Mouse (Mus musculus) ES-Bruce4 (cell line): ENCODE measurements around the gene Fam118a. TPM values are rescaled to one million over a fixed set of nuclear protein-coding genes. Genes with fewer than 3 reads are reported as not detected.
"Not testable (repeated sequence)": the region's sequence is repeated elsewhere in the genome, so short reads cannot be mapped to it uniquely, and the experiment has no call there.

Experiments
- H3K27ac ChIP-seq: 2 replicates; pipeline ENCODE4 v1.5.1; 2012; ENCODE audit warnings: low read length, inconsistent platforms; ENCODE audit not compliant: insufficient read depth
- H3K27me3 ChIP-seq: 2 replicates; pipeline ENCODE4 v1.6.1; 2012; ENCODE audit warnings: mild to moderate bottlenecking, low read length, inconsistent platforms; ENCODE audit not compliant: control insufficient read depth, poor library complexity, insufficient read depth, severe bottlenecking
- H3K36me3 ChIP-seq: 2 replicates; pipeline ENCODE4 v1.6.1; 2012; ENCODE audit warnings: inconsistent platforms, mild to moderate bottlenecking, low read length, moderate library complexity; ENCODE audit not compliant: control insufficient read depth, poor library complexity, insufficient read depth, severe bottlenecking
- H3K4me1 ChIP-seq: one replicate; pipeline ENCODE4 v1.8.1; 2011; ENCODE audit warnings: low read length; ENCODE audit not compliant: control insufficient read depth, insufficient read depth
- H3K4me3 ChIP-seq: 2 replicates; pipeline ENCODE4 v1.5.1; 2011; ENCODE audit warnings: low read depth, mild to moderate bottlenecking, low read length
- H3K9ac ChIP-seq: 2 replicates; pipeline ENCODE4 v1.6.1; 2012; ENCODE audit warnings: low read depth, mild to moderate bottlenecking, inconsistent platforms; ENCODE audit not compliant: poor library complexity, severe bottlenecking
- H3K9me3 ChIP-seq: replicated peaks from 2 replicates; pipeline ENCODE4 v1.6.1; 2012; ENCODE audit warnings: mild to moderate bottlenecking, low read length, inconsistent platforms; ENCODE audit not compliant: control insufficient read depth, poor library complexity, insufficient read depth, severe bottlenecking
- CTCF ChIP-seq: IDR thresholded peaks from one replicate; pipeline ENCODE4 v1.8.1; 2011; ENCODE audit warnings: low read depth, low read length
- EP300 ChIP-seq: IDR thresholded peaks from 2 replicates; pipeline ENCODE4 v1.6.1; 2011; ENCODE audit warnings: low read depth, low read length; ENCODE audit not compliant: insufficient read depth
- POLR2A ChIP-seq: IDR thresholded peaks from one replicate; pipeline ENCODE4 v1.8.1; 2011; ENCODE audit warnings: low read length; ENCODE audit not compliant: insufficient read depth
- polyA plus RNA-seq: library from polyadenylated mRNA; stranded (reverse); fragments of >200 nt; gene quantifications from 2 replicates; pipeline ENCODE4 v1.2.4, GENCODE M21; 2011; ENCODE audit warnings: low read depth; ENCODE audit not compliant: missing spikeins, insufficient read depth, insufficient read length

The Fam118a gene
- 32.3 and 32.4 TPM in 2 replicates for polyA plus RNA-seq

- not testable (repeated sequence) for H3K9ac ChIP-seq, H3K4me3 ChIP-seq, H3K4me1 ChIP-seq, H3K27ac ChIP-seq, H3K9me3 ChIP-seq, H3K27me3 ChIP-seq, H3K36me3 ChIP-seq
These were observed at the start of gene Fam118a for GRCm38 (mm10) chr15:85028648-85029047. Gene Fam118a (plus strand): TSS chr15:85028948.

- TF ChIP-seq CTCF (no peak), EP300 (no peak), POLR2A (no peak)
- H3K4me1 ChIP-seq = peaks cover 3% of the 10 kb centered on the region
- H3K9me3 ChIP-seq = no peaks in the 10 kb centered on the region
- H3K9ac ChIP-seq = no peak overlapping the region
- no peaks in the 10 kb centered on the region for H3K27me3 ChIP-seq
- no peak overlapping the region for H3K4me3 ChIP-seq
- no peak overlapping the region for H3K27ac ChIP-seq
- no peaks in the 10 kb centered on the region for H3K36me3 ChIP-seq
These were observed 47.0 kb upstream of the Fam118a start for GRCm38 (mm10) chr15:84981609-84982313.

DNA sequence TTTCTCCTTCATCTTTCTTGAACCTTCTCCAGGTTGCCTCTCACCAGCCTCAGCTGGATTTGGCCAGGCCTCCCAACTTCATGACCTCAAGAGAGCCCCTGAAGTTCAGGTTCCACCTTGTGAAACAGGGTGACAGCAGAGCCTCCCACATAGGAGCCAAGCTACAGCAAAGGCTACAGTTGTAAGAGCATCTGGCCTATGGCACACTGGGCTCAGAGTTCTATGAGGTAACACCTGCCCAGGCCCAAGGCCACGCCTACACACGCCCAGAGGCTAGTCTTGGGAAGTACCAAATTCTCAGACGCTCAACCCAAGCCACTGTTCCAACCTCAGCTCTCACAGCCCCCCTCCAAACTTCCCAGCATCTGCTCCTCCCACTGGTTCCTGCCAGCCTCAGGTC is 45.9 kb upstream of the Fam118a start:
- no peak overlapping the region for H3K9ac ChIP-seq
- no peaks in the 10 kb centered on the region for H3K9me3 ChIP-seq
- H3K36me3 ChIP-seq = no peaks in the 10 kb centered on the region
- H3K4me3 ChIP-seq = no peak overlapping the region
- H3K27me3 ChIP-seq = no peaks in the 10 kb centered on the region
- no peak overlapping the region for H3K27ac ChIP-seq
- H3K4me1 ChIP-seq = peaks cover 3% of the 10 kb centered on the region
- TF ChIP-seq POLR2A (no peak), CTCF (no peak), EP300 (no peak)

DNA sequence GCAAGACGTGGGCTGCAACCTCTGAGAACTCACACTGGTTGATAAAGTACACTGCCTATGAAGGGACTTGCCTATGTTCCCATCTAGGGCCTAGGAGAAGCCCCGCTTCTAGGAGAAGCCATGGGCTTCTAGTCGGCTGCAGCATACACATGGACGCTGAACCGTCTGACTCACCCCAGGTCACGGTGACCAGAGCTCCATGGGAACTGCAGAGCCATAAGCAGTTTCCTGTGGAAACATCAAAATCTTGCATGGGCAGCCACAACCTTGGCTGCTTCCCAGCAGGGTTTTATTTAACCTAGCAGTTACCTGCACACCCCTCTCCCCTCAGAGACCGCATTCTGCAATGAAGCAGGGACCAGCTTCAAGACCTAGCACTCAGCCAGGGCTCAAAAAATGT is 45.0 kb upstream of the Fam118a start:
- H3K9ac ChIP-seq = no peak overlapping the region
- no peaks in the 10 kb centered on the region for H3K36me3 ChIP-seq
- no peaks in the 10 kb centered on the region for H3K9me3 ChIP-seq
- peaks cover 3% of the 10 kb centered on the region for H3K4me1 ChIP-seq
- H3K27me3 ChIP-seq = no peaks in the 10 kb centered on the region
- TF ChIP-seq POLR2A (no peak), EP300 (no peak), CTCF (no peak)
- H3K4me3 ChIP-seq = no peak overlapping the region
- H3K27ac ChIP-seq = no peak overlapping the region

DNA sequence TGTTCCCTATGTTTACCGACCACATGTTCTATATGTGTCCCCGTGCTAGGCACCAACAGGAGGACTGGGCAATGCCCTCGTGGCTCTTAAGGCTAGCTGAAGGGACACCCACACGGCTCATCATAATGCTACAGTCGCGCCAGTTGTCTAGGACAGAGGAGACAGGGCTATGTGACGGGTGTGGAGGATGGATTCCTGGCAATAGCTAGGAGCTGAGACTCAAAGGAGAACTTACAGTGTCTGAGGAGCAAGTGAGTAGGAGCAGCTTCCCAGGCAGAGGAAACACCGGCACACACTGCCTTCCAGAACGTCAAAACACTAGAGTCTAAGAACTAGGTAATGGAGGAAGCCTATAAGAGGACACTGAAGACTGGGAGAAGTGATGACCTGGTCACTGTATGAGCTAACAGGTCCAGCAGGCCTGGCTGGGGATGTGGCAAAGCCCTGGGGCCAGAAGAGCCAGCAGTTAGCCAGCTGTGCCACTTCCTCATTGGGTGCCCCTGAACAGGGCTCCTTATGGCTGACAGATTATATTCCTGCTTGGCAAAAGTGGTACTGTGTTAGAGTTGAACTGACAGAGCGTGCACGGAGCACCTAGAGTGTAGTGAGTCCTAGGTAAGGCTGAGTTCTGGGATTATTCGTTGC is 43.1 kb upstream of the Fam118a start:
- Histone ChIP-seq H3K9me3 (no peaks in the 10 kb centered on the region), H3K27me3 (no peaks in the 10 kb centered on the region), H3K36me3 (no peaks in the 10 kb centered on the region), H3K27ac (no peak overlapping the region), H3K4me3 (no peak overlapping the region), H3K9ac (no peak overlapping the region), H3K4me1 (peaks cover 3% of the 10 kb centered on the region)
- TF ChIP-seq POLR2A (no peak), EP300 (no peak), CTCF (no peak)
